Mouse (Mus musculus) heart, embryonic 10.5 days (tissue): Measurements from ENCODE around the gene Gm14326. TPM values are rescaled to one million over a fixed set of nuclear protein-coding genes. Genes with fewer than 3 reads are reported as not detected.
A peak's percentile ranks its signal among the peaks of the same experiment; 100 is the strongest.
"Not testable (repeated sequence)": the region's sequence is repeated elsewhere in the genome, so short reads cannot be mapped to it uniquely, and the experiment has no call there.

Experiments used
- DNase-seq: peaks from one replicate; pipeline ENCODE4 v3.0.0-alpha.2; 2017; ENCODE audit warnings: low spot score
- H3K27ac ChIP-seq: fragments of 300-500 bp; sonication (generic); 2 replicates; pipeline ENCODE4 v1.5.1; 2016; ENCODE audit warnings: mild to moderate bottlenecking
- H3K27me3 ChIP-seq: fragments of 300-500 bp; sonication (generic); 2 replicates; pipeline ENCODE4 v1.6.1; 2016; ENCODE audit warnings: mild to moderate bottlenecking; ENCODE audit not compliant: poor library complexity, insufficient read depth, severe bottlenecking
- H3K36me3 ChIP-seq: fragments of 300-500 bp; sonication (generic); 2 replicates; pipeline ENCODE4 v1.6.1; 2016; ENCODE audit warnings: mild to moderate bottlenecking, moderate library complexity
- H3K4me1 ChIP-seq: fragments of 300-500 bp; sonication (generic); 2 replicates; pipeline ENCODE4 v1.6.1; 2016; ENCODE audit warnings: mild to moderate bottlenecking
- H3K4me3 ChIP-seq: fragments of 300-500 bp; sonication (generic); 2 replicates; pipeline ENCODE4 v1.5.1; 2016; ENCODE audit warnings: mild to moderate bottlenecking, moderate library complexity
- H3K9me3 ChIP-seq: fragments of 300-500 bp; sonication (generic); 2 replicates; pipeline ENCODE4 v1.6.1; 2016; ENCODE audit warnings: mild to moderate bottlenecking, moderate library complexity
- WGBS: fragments of 180-500 bp; shearing (Covaris S2); methylation state at CpG from one replicate; pipeline ENCODE4 v1.1.7; 2016; 5-methylcytosine and 5-hydroxymethylcytosine counted together
- polyA plus RNA-seq: library from polyadenylated mRNA; unstranded; fragments of >200 nt; fragmentation: Nextera tagmentation; extraction: Ambion mirVana; gene quantifications from 2 replicates; pipeline ENCODE4 v1.2.1, GENCODE M21; 2016

Gm14326 gene
- polyA plus RNA-seq = 19.8 and 24.4 TPM in 2 replicates

DNA sequence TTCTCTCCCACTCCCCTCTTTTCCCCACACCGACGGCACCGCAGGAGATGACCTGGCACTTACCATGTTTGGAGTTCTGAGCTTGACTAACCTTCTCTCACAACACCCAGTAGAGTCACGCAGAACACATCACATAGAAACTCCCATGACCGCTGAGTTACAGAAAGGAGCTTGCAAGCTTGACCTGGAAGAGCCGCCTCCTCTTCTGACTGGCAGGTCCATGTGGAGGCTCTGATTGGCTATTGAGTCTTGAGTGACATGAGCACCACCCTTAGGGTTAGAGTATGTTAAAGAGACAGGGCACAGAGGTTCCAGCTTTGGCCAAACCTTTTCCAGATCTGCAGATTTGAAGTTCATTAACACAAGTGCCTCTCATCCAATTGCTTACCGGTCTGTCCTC is at the start of gene Gm14326:
Gene Gm14326 (minus strand): TSS at position 153 of the 400 bp plus-strand sequence.
- 0% methylated on average over 7 of the region's 7 CpGs for WGBS
- not testable (repeated sequence) for DNase-seq

GRCm38 (mm10) chr2:177974814-177975213 is 17.7 kb upstream of the Gm14326 start:
- WGBS = 69% methylated on average over 7 of the region's 7 CpGs
- not testable (repeated sequence) for H3K27ac ChIP-seq, H3K4me3 ChIP-seq, H3K4me1 ChIP-seq, H3K27me3 ChIP-seq, DNase-seq, H3K9me3 ChIP-seq, H3K36me3 ChIP-seq

More for the DNA sequence above, at the start of gene Gm14326:
- H3K36me3 ChIP-seq, H3K4me1 ChIP-seq, H3K27ac ChIP-seq, H3K27me3 ChIP-seq, H3K9me3 ChIP-seq: not testable (repeated sequence)
- peak within 1 kb of the TSS; percentile 55 for H3K4me3 ChIP-seq

GRCm38 (mm10) chr2:177956734-177957133 is 363 bp downstream of the Gm14326 start:
- peak overlapping the region; percentile 55 for H3K4me3 ChIP-seq
- H3K9me3 ChIP-seq, H3K27ac ChIP-seq, H3K36me3 ChIP-seq, H3K27me3 ChIP-seq, DNase-seq, H3K4me1 ChIP-seq: not testable (repeated sequence)
- 1% methylated on average over 18 of the region's 18 CpGs for WGBS

DNA sequence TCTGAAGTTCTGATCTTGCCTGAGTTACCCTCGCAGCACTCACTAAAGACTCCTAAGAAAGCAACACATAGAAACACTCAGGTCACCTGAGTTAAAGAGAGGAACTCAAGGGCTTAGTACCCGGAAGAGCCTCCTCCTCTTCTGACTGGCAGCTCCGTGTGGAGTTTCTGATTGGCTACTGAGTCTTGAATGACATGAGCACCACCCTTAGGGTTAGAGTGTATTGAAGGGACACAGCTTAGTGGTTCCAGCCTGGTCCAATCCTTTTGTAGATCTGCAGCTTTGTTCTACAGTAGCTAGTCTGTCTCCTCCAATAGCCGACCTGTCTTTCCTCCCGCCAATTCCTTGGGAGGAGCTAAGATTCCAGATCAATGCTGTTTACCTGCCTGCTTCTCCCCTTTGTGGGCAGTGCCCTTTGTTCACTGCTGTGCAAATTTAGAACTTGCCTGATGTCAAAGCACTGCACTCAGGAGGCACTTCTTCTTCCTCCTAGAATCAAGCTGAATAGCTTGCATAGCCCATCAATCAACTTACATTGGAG is 31.5 kb downstream of the Gm14326 start, which contains the start of gene Zfp972:
Gene Zfp972 (minus strand): TSS at position 51 of the 541 bp plus-strand sequence.
- DNase-seq, H3K4me1 ChIP-seq, H3K36me3 ChIP-seq, H3K4me3 ChIP-seq, H3K9me3 ChIP-seq, H3K27ac ChIP-seq, H3K27me3 ChIP-seq: not testable (repeated sequence)
- WGBS = 63% methylated on average over 4 of the region's 5 CpGs

GRCm38 (mm10) chr2:177903276-177903675 is 53.8 kb downstream of the Gm14326 start:
- not testable (repeated sequence) for H3K9me3 ChIP-seq, DNase-seq, H3K4me1 ChIP-seq, H3K27ac ChIP-seq, H3K36me3 ChIP-seq, H3K4me3 ChIP-seq, H3K27me3 ChIP-seq
- no CpG with 5 or more reads among the region's 12 CpGs for WGBS

DNA sequence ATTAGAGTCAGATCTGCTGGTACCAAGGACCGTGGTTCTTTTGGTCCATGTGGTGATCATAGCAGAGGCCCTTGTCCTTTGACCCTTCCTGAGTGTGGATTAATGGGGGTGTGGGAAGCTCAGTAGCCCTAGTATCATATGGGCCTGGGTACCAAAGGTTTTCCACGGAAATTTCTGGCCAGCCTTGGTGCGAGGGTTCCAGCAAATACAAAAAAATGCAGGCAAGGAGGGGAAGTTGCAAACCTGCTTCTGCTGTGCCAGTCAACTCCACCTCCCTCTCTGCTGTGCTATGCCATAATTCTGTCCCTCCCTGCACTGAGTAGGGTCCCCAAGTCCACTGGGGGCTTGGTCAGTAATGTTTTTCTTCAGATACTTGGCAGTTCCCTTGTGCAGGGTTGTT is 58.9 kb downstream of the Gm14326 start:
- WGBS = 85% methylated on average over 2 of the region's 3 CpGs
- H3K4me1 ChIP-seq, H3K27ac ChIP-seq, H3K36me3 ChIP-seq, DNase-seq, H3K4me3 ChIP-seq, H3K27me3 ChIP-seq, H3K9me3 ChIP-seq: not testable (repeated sequence)

DNA sequence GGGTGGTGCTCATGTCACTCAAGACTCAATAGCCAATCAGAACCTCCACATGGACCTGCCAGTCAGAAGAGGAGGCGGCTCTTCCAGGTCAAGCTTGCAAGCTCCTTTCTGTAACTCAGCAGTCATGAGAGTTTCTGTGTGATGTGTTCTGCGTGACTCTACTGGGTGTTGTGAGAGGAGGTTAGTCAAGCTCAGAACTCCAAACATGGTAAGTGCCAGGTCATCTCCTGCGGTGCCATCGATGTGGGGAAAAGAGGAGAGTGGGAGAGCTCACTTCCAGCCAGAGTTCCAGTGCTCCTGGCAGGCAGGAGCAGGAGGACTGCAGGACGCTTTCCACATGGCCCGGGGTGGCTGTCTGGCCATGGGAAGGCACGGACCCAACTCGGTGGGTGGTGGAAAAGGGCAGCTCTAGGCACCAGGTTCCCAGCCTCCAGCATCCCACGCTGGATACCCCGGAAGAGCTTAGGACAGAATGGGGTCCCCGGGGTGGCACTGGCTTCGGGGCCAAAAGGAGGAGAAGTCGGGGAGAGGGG is 60.0 kb downstream of the Gm14326 start, which contains the start of gene Gm14327:
Gene Gm14327 (plus strand): TSS at position 51 of the 533 bp plus-strand sequence.
- H3K27ac ChIP-seq, H3K36me3 ChIP-seq, H3K4me1 ChIP-seq, H3K9me3 ChIP-seq, H3K27me3 ChIP-seq: not testable (repeated sequence)
- peak; percentile 39 for DNase-seq
- 0 out of 2 replicates have a peak within 1 kb of the TSS, but pooled peaks have one; percentile 24 for H3K4me3 ChIP-seq
- 41% methylated on average over 12 of the region's 13 CpGs for WGBS

DNA sequence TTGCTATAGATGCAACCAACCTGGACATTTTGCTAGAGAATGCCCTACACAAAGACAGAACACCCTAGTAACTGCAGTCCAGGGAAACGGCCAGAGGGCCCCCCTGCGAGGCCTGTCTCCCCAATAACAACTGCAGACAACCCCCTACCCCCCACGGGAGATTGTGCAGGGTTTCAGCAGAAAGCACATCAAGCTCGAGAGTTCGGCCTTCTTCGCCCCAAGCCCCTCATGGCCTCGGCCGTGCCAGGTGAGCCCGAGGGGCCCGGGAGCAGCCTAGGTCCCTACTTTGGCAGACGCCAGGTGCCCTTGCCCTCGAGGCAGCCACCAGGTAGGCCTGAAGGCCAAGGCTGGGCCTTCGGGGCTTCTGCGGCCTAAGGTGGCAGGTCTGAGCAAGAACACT is 69.4 kb downstream of the Gm14326 start:
- H3K36me3 ChIP-seq = not testable (repeated sequence)
- WGBS = 88% methylated on average over 14 of the region's 14 CpGs

More for the DNA sequence above, 69.4 kb downstream of the Gm14326 start:
- H3K4me1 ChIP-seq, H3K27me3 ChIP-seq, H3K9me3 ChIP-seq, H3K27ac ChIP-seq, H3K4me3 ChIP-seq, DNase-seq: not testable (repeated sequence)

Other genes with a start within 250 kb of the Gm14326 start
- 7.3 and 8.1 TPM in 2 replicates for gene Gm14322, start 198.0 kb downstream of the Gm14326 start, polyA plus RNA-seq
- gene Gm14325, start 117.0 kb downstream of the Gm14326 start, polyA plus RNA-seq = 34.4 and 37.3 TPM in 2 replicates
- 4.5 and 5.3 TPM in 2 replicates for gene Gm14327, start 60.2 kb downstream of the Gm14326 start, polyA plus RNA-seq
- 0.47 and 0.50 TPM in 2 replicates for gene Zfp972, start 31.7 kb downstream of the Gm14326 start, polyA plus RNA-seq
- gene Zfp971, start 66.0 kb upstream of the Gm14326 start, polyA plus RNA-seq = 17.0 and 19.9 TPM in 2 replicates
- 15.8 and 16.1 TPM in 2 replicates for gene Zfp931, start 121.2 kb upstream of the Gm14326 start, polyA plus RNA-seq
- 10.8 and 14.0 TPM in 2 replicates for gene Phactr3, start 161.7 kb upstream of the Gm14326 start, polyA plus RNA-seq